In genomic region chr13:5860651-5861156, GRCm38 (mm10) we compare ENCODE assay signal across 8 mouse cellular contexts. TPM values are rescaled to one million over a fixed set of nuclear protein-coding genes. Genes with fewer than 3 reads are reported as not detected.
DNase-seq lines count a peak whose midpoint lies in the region; ATAC-seq and TF ChIP-seq lines count a peak whose summit lies in the region.

No protein-coding gene starts in this region.

- intact Hi-C loops in heart, postnatal 10 days (cut with DNase I), result loop anchor here (2.0 to 5.0 kb wide), 6 partner anchors 268 to 1193 kb away; no protein-coding TSS in a partner anchor

- no peak for TF ChIP-seq CTCF in cerebellum, adult 2 months (IDR thresholded peaks at IDR 0.05; ENCODE audit: borderline replicate concordance, insufficient read depth, low read depth, low read length)

- no peaks in the 10 kb centered on the region; the same call in 1 of the 2 replicates for H3K36me3 ChIP-seq in embryonic facial prominence, embryonic 11.5 days (replicated peaks; ENCODE audit: control insufficient read depth, insufficient read depth, low read depth, low read length)
- H3K36me3 ChIP-seq in midbrain, embryonic 16.5 days (ENCODE audit: control insufficient read depth, insufficient read depth, low read length), result peaks cover 5% of the 10 kb centered on the region; the same call in 1 of the 2 replicates

- H3K9ac ChIP-seq in embryonic facial prominence, embryonic 11.5 days (replicated peaks; ENCODE audit: low read length), result peak overlapping the region; percentile 89
- H3K9ac ChIP-seq in midbrain, embryonic 16.5 days (ENCODE audit: low read depth, low read length), result peak overlapping the region; percentile 78

- peak in 1 of 2 experiments; percentile 68 for DNase-seq in cerebellum, adult 2 months
- DNase-seq in cerebellum, postnatal 14 days, result no peak
- peak; percentile 84 to 86 for DNase-seq in CD8-positive naive resting alpha-beta T cell, adult 2 months (ENCODE audit: low read depth in 2 of 2, low spot score in 2 of 2)
- peak; percentile 63 for DNase-seq in embryonic facial prominence, embryonic 11.5 days (ENCODE audit: low spot score)
- peak; percentile 78 to 80 for DNase-seq in heart, postnatal 10 days
- peak; percentile 53 for DNase-seq in liver
- DNase-seq in thymus, postnatal 14 days, result peak; percentile 76

- H3K4me3 ChIP-seq in cerebellum, adult 2 months (replicated peaks; ENCODE audit: insufficient read depth, low read depth, low read length), result peak overlapping the region; percentile 95
- H3K4me3 ChIP-seq in embryonic facial prominence, embryonic 11.5 days (ENCODE audit: low read depth, low read length), result peak overlapping the region; percentile 61
- H3K4me3 ChIP-seq in midbrain, embryonic 16.5 days (ENCODE audit: low read depth, low read length), result peak overlapping the region; percentile 75

- ATAC-seq in embryonic facial prominence, embryonic 11.5 days (replicated peaks; ENCODE audit: insufficient number of reproducible peaks, low FRiP score, low TSS enrichment, low read depth), result peak; percentile 55
- peak; percentile 44 for ATAC-seq in midbrain, embryonic 16.5 days

- no peak for TF ChIP-seq POLR2A in cerebellum, adult 2 months (IDR thresholded peaks at IDR 0.05; ENCODE audit: borderline replicate concordance, insufficient read depth, low read length)

- peaks cover 3% of the 10 kb centered on the region; the same call in 1 of the 2 replicates for H3K4me1 ChIP-seq in cerebellum, adult 2 months (ENCODE audit: control insufficient read depth, insufficient read depth, low read length)
- H3K4me1 ChIP-seq in embryonic facial prominence, embryonic 11.5 days (ENCODE audit: control insufficient read depth, insufficient read depth, low read length), result no peaks in the 10 kb centered on the region
- peaks cover 12% of the 10 kb centered on the region for H3K4me1 ChIP-seq in midbrain, embryonic 16.5 days (ENCODE audit: control insufficient read depth, insufficient read depth, low read length)

- H3K4me2 ChIP-seq in embryonic facial prominence, embryonic 11.5 days (ENCODE audit: low read depth, low read length), result peak overlapping the region; percentile 84
- H3K4me2 ChIP-seq in midbrain, embryonic 16.5 days (ENCODE audit: low read length), result peak overlapping the region; percentile 69

- H3K27me3 ChIP-seq in cerebellum, adult 2 months (ENCODE audit: control insufficient read depth, insufficient read depth, low read length), result no peaks in the 10 kb centered on the region
- no peaks in the 10 kb centered on the region for H3K27me3 ChIP-seq in embryonic facial prominence, embryonic 11.5 days (ENCODE audit: control insufficient read depth, insufficient read depth, low read length)
- no peaks in the 10 kb centered on the region for H3K27me3 ChIP-seq in midbrain, embryonic 16.5 days (ENCODE audit: control insufficient read depth, insufficient read depth, low read depth, low read length)

- 1% methylated on average over 27 of the region's 27 CpGs for WGBS in cerebellum, adult 2 months
- WGBS in embryonic facial prominence, embryonic 11.5 days, result 0% methylated on average over 23 of the region's 27 CpGs
- WGBS in midbrain, embryonic 16.5 days, result under 1% methylated on average over 27 of the region's 27 CpGs

- H3K27ac ChIP-seq in cerebellum, adult 2 months (ENCODE audit: insufficient read depth, low read length), result peak overlapping the region; percentile 96
- H3K27ac ChIP-seq in embryonic facial prominence, embryonic 11.5 days (replicated peaks; ENCODE audit: low read depth, low read length), result peak overlapping the region; percentile 96
- peak overlapping the region; percentile 99 for H3K27ac ChIP-seq in midbrain, embryonic 16.5 days (ENCODE audit: low read length)

- H3K9me3 ChIP-seq in embryonic facial prominence, embryonic 11.5 days (replicated peaks; ENCODE audit: control insufficient read depth, low read length), result no peaks in the 10 kb centered on the region
- H3K9me3 ChIP-seq in midbrain, embryonic 16.5 days (replicated peaks; ENCODE audit: control insufficient read depth, low read length, poor library complexity, severe bottlenecking), result no peaks in the 10 kb centered on the region

RNA-seq across cellular contexts. Expression of gene Klf6, which starts 0.6 kb away (rescaled TPM):
- polyA plus RNA-seq in cerebellum, adult 2 months (2012; rRNA removed), result 11.8 and 12.3 TPM in 2 replicates
- 43.6 and 55.5 TPM in 2 replicates for polyA plus RNA-seq in embryonic facial prominence, embryonic 11.5 days (2014; fragmentation: Nextera tagmentation; extraction: Ambion mirVana)
- total RNA-seq in heart, postnatal 10 days (2021), result 10 to 100 TPM; 58.7 to 81.6 TPM
- 132 and 146 TPM in 2 replicates for polyA plus RNA-seq in midbrain, embryonic 16.5 days (2015; fragmentation: Nextera tagmentation; extraction: Ambion mirVana)

Comparison
In these comparisons a context has a peak if more than half of its experiments do, and no peak if none do; other contexts are left out.
1. DNase-seq: peak in CD8-positive naive resting alpha-beta T cell, adult 2 months (2 of 2), embryonic facial prominence, embryonic 11.5 days (single experiment), heart, postnatal 10 days (2 of 2), liver (single experiment) and thymus, postnatal 14 days (single experiment); none in cerebellum, postnatal 14 days (0 of 2).
2. Peak in every context shown above with its lines, with median percentiles within 50 percentile points of each other: H3K27ac ChIP-seq and H3K4me3 ChIP-seq.